Mouse (Mus musculus) spleen, adult 2 months (tissue): Measurements from ENCODE around the gene Siva1.

ENCODE experiments used
- CTCF ChIP-seq: fragments of 200-500 bp; IDR thresholded peaks from 2 replicates; pipeline ENCODE4 v1.5.1; 2011; ENCODE audit warnings: mild to moderate bottlenecking, inconsistent platforms; ENCODE audit not compliant: insufficient read depth, insufficient read length, insufficient replicate concordance; ENCODE audit errors: extremely low read depth
- POLR2A ChIP-seq: fragments of 200-500 bp; IDR thresholded peaks from 2 replicates; pipeline ENCODE4 v1.6.1; 2011; ENCODE audit warnings: low read depth, low read length, inconsistent platforms

DNA sequence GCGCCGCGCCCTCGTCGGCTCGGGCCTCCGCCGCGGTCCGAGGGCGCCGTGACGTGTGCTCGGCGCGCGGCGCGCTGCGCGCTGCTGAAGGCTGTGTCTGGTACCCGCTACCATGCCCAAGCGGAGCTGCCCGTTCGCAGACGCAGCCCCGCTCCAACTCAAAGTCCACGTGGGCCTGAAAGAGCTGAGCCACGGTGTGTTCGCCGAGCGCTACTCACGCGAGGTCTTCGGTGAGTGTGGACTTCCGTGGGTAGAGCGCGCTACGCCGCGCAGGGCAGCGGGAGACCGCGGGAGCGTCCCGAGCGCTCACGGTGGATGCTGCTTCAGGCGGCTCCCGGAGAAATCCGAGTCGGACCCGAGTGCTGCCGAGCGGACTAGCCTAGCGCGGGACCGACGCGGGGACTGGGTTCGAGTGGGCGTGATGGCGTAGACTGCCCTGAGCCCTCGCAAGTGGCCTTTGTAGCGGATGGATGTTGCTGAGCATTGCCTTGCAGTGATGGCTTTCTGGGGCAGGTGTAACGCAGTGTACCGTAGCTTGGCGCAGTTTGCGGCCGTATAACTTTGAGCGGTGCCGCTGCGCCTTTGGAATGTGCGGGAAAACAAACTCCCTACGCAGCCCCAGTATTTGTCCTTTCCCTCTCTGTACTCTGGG lies 502 bp downstream of the Siva1 start:
- TF ChIP-seq CTCF, result no peak
- peak; percentile 61 for TF ChIP-seq POLR2A
